In the genomic region with DNA sequence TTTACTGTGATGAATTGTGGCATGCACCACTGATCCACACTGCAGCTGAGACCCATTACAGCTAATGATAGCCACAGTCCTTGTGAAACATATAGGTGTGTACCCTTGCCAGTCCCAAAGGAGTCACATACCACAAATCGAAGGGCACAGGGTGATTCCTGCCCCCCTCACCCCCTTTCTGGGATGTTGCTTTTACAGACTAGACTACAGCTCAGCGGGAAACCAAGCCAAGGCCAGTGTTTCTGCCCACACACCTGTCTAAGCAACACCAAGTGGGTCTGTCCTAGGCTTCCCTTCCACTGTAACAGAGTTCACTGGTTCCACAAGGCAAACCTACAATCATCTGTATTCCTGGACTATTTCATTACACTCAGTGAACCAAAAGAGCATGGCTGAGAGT, we compare ENCODE assay signal across 21 mouse cellular contexts.
DNase-seq lines count a peak whose midpoint lies in the region; ATAC-seq and TF ChIP-seq lines count a peak whose summit lies in the region.
"Had no signal": no experiment of that assay in that cellular context is flagged by ENCODE, and none has a peak within 500 bp of the region (broad histone marks: within the 10 kb centered on the region; RNA-seq: fewer than 3 reads in every experiment).

No protein-coding gene starts in this region.

- peaks cover 52% of the 10 kb centered on the region for H3K4me1 ChIP-seq in cerebellum, adult 2 months (ENCODE audit: control insufficient read depth, insufficient read depth, low read length)
- peaks cover 34% of the 10 kb centered on the region for H3K4me1 ChIP-seq in hindbrain, embryonic 10.5 days (replicated peaks)
- H3K4me1 ChIP-seq in hindbrain, embryonic 11.5 days (replicated peaks; ENCODE audit: control insufficient read depth, insufficient read depth, low read length), result no peaks in the 10 kb centered on the region
- H3K4me1 ChIP-seq in forebrain, embryonic 13.5 days, result peaks cover 68% of the 10 kb centered on the region
- peaks cover 46% of the 10 kb centered on the region for H3K4me1 ChIP-seq in hindbrain, embryonic 14.5 days (replicated peaks; ENCODE audit: control insufficient read depth, insufficient read depth, low read length)
- H3K4me1 ChIP-seq: liver, embryonic 12.5 days had no signal

- H3K36me3 ChIP-seq in hindbrain, embryonic 10.5 days, result peaks cover 59% of the 10 kb centered on the region
- no peaks in the 10 kb centered on the region for H3K36me3 ChIP-seq in hindbrain, embryonic 11.5 days (ENCODE audit: control insufficient read depth, insufficient read depth, low read length)
- no peaks in the 10 kb centered on the region for H3K36me3 ChIP-seq in forebrain, embryonic 13.5 days (ENCODE audit: poor library complexity, severe bottlenecking)
- H3K36me3 ChIP-seq in hindbrain, embryonic 14.5 days (replicated peaks; ENCODE audit: control insufficient read depth, insufficient read depth), result no peaks in the 10 kb centered on the region
- H3K36me3 ChIP-seq: liver, embryonic 12.5 days had no signal

- no peak for TF ChIP-seq CTCF in cerebellum, adult 2 months (IDR thresholded peaks at IDR 0.05; ENCODE audit: borderline replicate concordance, insufficient read depth, low read depth, low read length)

- no peak for DNase-seq in cerebellum, adult 2 months
- no peak for DNase-seq in cerebellum, postnatal 14 days
- DNase-seq in hindbrain, embryonic 10.5 days (ENCODE audit: low spot score), result no peak
- DNase-seq in hindbrain, embryonic 11.5 days (ENCODE audit: low spot score), result no peak
- no peak for DNase-seq in hindbrain, embryonic 14.5 days (ENCODE audit: low spot score)
- no peak for DNase-seq in embryo, embryonic 10.5 days (ENCODE audit: low spot score)
- DNase-seq: adrenal gland, postnatal 25 days; gastrocnemius, postnatal 14 days; heart, adult 11 months; kidney, postnatal 25 days; layer of hippocampus, postnatal 36 days; lung, adult 18-20 months; lung, postnatal 10 days; thymus, postnatal 25 days had no signal

- TF ChIP-seq POLR2A in cerebellum, adult 2 months (IDR thresholded peaks at IDR 0.05; ENCODE audit: borderline replicate concordance, insufficient read depth, low read length), result no peak

- H3K27me3 ChIP-seq in cerebellum, adult 2 months (ENCODE audit: control insufficient read depth, insufficient read depth, low read length), result no peaks in the 10 kb centered on the region
- no peaks in the 10 kb centered on the region for H3K27me3 ChIP-seq in hindbrain, embryonic 10.5 days (ENCODE audit: insufficient read depth, poor library complexity, severe bottlenecking)
- no peaks in the 10 kb centered on the region for H3K27me3 ChIP-seq in hindbrain, embryonic 11.5 days (ENCODE audit: control insufficient read depth, insufficient read depth, low read length)
- H3K27me3 ChIP-seq in forebrain, embryonic 13.5 days, result no peaks in the 10 kb centered on the region
- H3K27me3 ChIP-seq in hindbrain, embryonic 14.5 days (ENCODE audit: control insufficient read depth, insufficient read depth, low read length), result no peaks in the 10 kb centered on the region
- H3K27me3 ChIP-seq: limb, embryonic 13.5 days; liver, embryonic 12.5 days had no signal

- 35% methylated on average over 2 of the region's 2 CpGs for WGBS in cerebellum, adult 2 months
- WGBS in hindbrain, embryonic 10.5 days, result 83% methylated on average over 2 of the region's 2 CpGs
- 67% methylated on average over 2 of the region's 2 CpGs for WGBS in hindbrain, embryonic 11.5 days
- WGBS in forebrain, embryonic 13.5 days, result 83% methylated on average over 2 of the region's 2 CpGs
- WGBS in hindbrain, embryonic 14.5 days, result 62% methylated on average over 2 of the region's 2 CpGs

- H3K4me3 ChIP-seq in cerebellum, adult 2 months (replicated peaks; ENCODE audit: insufficient read depth, low read depth, low read length), result no peak overlapping the region
- H3K4me3 ChIP-seq in hindbrain, embryonic 10.5 days, result no peak overlapping the region
- no peak overlapping the region for H3K4me3 ChIP-seq in hindbrain, embryonic 11.5 days (ENCODE audit: low read depth, low read length)
- no peak overlapping the region for H3K4me3 ChIP-seq in forebrain, embryonic 13.5 days
- H3K4me3 ChIP-seq in hindbrain, embryonic 14.5 days (replicated peaks; ENCODE audit: low read length), result no peak overlapping the region
- H3K4me3 ChIP-seq: embryonic facial prominence, embryonic 10.5 days; limb, embryonic 13.5 days; liver, embryonic 12.5 days had no signal

- H3K9me3 ChIP-seq in hindbrain, embryonic 10.5 days, result no peaks in the 10 kb centered on the region
- H3K9me3 ChIP-seq in hindbrain, embryonic 11.5 days (ENCODE audit: control insufficient read depth, low read length), result no peaks in the 10 kb centered on the region
- no peaks in the 10 kb centered on the region for H3K9me3 ChIP-seq in forebrain, embryonic 13.5 days (replicated peaks)
- no peaks in the 10 kb centered on the region for H3K9me3 ChIP-seq in hindbrain, embryonic 14.5 days (ENCODE audit: control insufficient read depth, low read length)
- H3K9me3 ChIP-seq: embryonic facial prominence, embryonic 10.5 days; limb, embryonic 13.5 days; liver, embryonic 12.5 days had no signal

- H3K9ac ChIP-seq in hindbrain, embryonic 11.5 days (ENCODE audit: low read depth, low read length), result no peak overlapping the region
- no peak overlapping the region for H3K9ac ChIP-seq in forebrain, embryonic 13.5 days
- no peak overlapping the region for H3K9ac ChIP-seq in hindbrain, embryonic 14.5 days
- H3K9ac ChIP-seq: limb, embryonic 13.5 days; liver, embryonic 12.5 days had no signal

- no peak overlapping the region for H3K4me2 ChIP-seq in hindbrain, embryonic 11.5 days (replicated peaks; ENCODE audit: low read depth, low read length)
- no peak overlapping the region for H3K4me2 ChIP-seq in forebrain, embryonic 13.5 days
- no peak overlapping the region for H3K4me2 ChIP-seq in hindbrain, embryonic 14.5 days (replicated peaks)
- H3K4me2 ChIP-seq: heart, embryonic 11.5 days; limb, embryonic 13.5 days; liver, embryonic 12.5 days had no signal

- ATAC-seq in hindbrain, embryonic 11.5 days (ENCODE audit: low FRiP score), result no peak
- no peak for ATAC-seq in forebrain, embryonic 13.5 days
- no peak for ATAC-seq in hindbrain, embryonic 14.5 days (ENCODE audit: low FRiP score)
- ATAC-seq in megakaryocyte-erythroid progenitor cell, adult 5-6 weeks (replicated peaks; ENCODE audit: low FRiP score, low TSS enrichment, poor library complexity, severe bottlenecking), result no peak
- ATAC-seq: intestine, embryonic 16.5 days; liver, embryonic 12.5 days had no signal

- H3K27ac ChIP-seq in cerebellum, adult 2 months (ENCODE audit: insufficient read depth, low read length), result peak overlapping the region; percentile 14; the same call in 1 of the 2 replicates
- peak overlapping the region; percentile 18; the same call in 1 of the 2 replicates for H3K27ac ChIP-seq in hindbrain, embryonic 10.5 days
- no peak overlapping the region for H3K27ac ChIP-seq in hindbrain, embryonic 11.5 days (ENCODE audit: low read depth, low read length)
- peak overlapping the region; percentile 51 for H3K27ac ChIP-seq in forebrain, embryonic 13.5 days
- H3K27ac ChIP-seq in hindbrain, embryonic 14.5 days, result peak overlapping the region; percentile 60; the same call in 1 of the 2 replicates
- H3K27ac ChIP-seq: embryonic facial prominence, embryonic 10.5 days; limb, embryonic 13.5 days; liver, embryonic 12.5 days had no signal
